Mouse (Mus musculus) spleen, embryonic (tissue): ENCODE measurements around the gene Ryk.
"Not testable (repeated sequence)": the region's sequence is repeated elsewhere in the genome, so short reads cannot be mapped to it uniquely, and the experiment has no call there.

Experiments
- CTCF ChIA-PET: fragments of 350-600 bp; sonication (Branson Sonifier 250); formaldehyde crosslinking; loops from one replicate; lab custom pipeline; 2022; lab: Charles Lee

Ryk gene

GRCm38 (mm10) chr9:102902308-102902707, 67.6 kb downstream of the Ryk start:
- CTCF ChIA-PET = no interaction called here

DNA sequence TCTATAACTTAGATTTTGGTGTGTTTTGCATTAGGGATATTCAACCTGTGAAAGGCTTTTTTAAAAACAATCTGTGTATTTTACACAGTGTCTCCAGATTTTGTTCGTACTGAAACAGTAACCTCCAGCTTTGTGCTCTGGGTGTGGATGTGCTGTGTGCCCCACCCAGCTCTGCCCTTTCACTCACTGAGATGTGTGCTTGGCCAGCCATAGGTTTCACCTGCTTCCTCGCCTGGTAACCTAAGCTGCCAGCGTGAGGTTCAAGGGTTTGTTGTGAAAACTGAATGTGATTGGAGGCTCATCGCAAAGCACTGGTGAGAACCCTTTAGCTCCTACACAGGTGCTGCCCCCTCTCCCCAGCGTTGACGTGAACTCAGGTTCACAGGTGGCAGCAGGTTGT, 70.2 kb downstream of the Ryk start:
- CTCF ChIA-PET = no interaction called here

DNA sequence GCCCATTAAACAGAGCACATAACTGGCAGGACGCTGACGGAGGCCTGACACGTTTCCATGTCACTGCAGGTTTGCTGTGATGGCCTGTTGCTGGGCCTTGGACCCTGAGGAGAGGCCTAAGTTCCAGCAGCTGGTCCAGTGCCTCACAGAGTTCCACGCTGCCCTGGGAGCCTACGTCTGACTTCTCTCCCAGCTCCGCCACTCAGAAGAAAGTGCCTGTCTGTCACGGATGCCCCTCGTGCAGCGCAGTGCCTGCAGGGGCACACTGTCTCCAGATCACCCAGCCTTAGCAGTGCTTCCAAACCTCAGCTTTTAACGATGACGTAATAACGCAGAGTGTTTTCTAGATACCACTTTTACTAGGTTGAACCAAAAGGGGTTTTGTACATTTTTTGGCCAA, 72.1 kb downstream of the Ryk start:
- CTCF ChIA-PET = no interaction called here

GRCm38 (mm10) chr9:102907521-102908246, 73.0 kb downstream of the Ryk start:
- CTCF ChIA-PET = no interaction called here

DNA sequence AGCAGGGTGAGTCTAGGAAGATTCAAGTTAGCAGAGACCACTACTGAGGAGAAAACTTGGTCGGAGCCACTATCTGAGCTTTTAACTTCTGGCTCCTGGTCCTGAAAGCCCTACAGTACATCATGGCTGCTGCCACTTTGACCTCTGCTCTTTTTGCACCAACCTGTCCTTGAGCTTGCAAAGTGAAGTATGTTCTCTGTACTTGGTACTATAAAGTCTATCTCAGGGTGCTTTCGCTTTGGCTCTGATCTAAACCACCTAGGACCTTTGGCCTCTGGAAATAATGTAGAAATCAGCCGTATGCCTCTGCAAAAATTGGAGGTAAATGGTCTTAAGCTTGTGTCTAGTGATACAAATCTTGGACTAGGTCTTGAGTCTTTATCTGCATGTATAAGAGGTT, 76.8 kb downstream of the Ryk start:
- CTCF ChIA-PET = no interaction called here

DNA sequence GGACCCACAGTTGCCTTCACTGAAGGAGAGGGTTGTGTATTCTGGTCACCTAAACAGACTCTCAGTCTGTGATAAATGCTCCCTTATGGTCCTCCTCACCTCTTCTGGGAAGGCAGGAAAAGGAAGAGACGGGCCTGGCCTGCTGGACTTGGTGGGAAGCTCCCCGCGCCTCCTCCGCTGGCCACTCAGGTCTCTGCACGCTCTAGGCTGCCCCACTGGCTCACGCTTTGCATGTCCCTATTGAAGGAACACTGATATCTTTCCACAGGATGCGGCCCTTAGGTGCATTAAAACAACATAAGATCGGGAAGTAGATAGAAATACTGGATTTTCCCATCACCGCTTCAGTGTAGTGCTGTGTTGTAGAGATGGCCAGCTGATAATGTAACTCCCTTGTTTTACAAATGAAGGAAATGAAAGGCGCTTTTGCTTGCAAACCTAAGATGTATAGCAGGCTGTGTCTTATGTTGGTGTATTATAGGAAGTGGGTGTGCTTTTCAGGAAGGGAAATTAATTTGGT, 77.9 kb downstream of the Ryk start:
- CTCF ChIA-PET = no interaction called here

DNA sequence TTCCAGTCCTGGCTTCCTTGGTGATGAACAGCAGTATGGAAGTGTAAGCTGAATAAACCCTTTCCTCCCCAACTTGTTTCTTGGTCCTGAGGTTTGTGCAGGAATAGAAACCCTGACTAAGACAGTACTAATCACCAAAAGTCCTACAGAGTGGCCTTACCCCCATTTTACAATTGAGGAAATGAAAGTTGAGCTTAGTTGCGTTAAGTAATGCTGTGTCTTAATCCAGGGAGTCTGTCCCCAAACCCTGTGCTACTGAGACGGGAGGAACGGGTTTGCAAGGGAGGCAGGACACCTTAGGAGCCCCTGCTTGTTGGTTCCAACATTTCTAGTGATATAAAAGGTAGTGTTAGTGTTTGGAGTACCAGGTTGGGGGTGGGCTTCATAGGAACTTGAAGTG, 78.9 kb downstream of the Ryk start:
- CTCF ChIA-PET = not testable (repeated sequence)

DNA sequence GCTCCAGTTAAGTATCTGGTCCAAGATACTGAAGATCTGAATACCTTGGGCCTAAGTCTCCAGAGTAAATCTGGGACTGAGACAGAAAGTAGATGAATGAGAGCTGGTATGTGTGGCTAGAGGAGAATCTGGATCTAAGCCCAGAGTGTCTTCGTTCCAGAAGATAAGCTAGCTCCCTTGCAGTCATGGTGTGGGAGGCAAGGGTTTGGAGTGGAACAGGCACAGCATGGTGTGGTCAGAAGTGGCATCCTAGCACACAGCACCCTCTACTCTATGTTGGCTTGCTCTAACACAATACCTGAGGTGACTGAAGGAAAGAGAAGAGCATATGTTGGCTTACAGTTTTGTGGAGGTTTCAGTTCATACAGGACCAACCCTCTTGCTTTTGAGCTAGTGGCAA, 79.9 kb downstream of the Ryk start:
- CTCF ChIA-PET = interaction anchor here (0.6 kb wide), 1 partner anchor 324 kb away, joined by 3 read pairs; no protein-coding TSS in a partner anchor

DNA sequence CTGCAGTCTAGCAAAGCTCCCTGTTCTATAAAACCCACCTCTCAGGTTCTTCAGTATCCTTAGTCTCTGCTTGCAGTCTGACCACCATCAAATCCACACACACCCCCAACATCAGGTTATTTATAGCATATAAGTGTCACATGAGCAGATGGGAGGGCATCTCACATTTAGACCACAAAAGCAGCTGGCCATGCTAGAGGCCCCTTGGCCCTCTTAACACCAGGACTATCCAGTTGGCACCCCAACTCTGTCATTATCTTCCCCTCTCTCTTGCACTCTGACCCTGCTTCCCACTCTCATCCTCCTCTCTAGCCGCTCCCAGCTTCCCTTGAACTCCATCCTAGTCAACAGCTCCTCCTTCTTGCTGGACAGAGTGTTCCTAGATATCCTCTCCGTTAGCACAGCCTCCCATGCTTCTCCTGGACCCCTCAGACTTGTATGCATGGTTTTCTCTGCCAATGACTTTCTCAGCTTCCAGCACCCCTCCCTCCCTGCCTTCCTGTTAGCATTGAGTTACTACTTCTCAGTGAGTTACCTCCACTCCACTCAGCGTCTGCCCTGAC, 80.7 kb downstream of the Ryk start:
- CTCF ChIA-PET = interaction anchor here (0.6 kb wide), 1 partner anchor 324 kb away, joined by 3 read pairs; no protein-coding TSS in a partner anchor

- CTCF ChIA-PET = no interaction called here
Measured at GRCm38 (mm10) chr9:102916076-102916475, 81.4 kb downstream of the Ryk start.

DNA sequence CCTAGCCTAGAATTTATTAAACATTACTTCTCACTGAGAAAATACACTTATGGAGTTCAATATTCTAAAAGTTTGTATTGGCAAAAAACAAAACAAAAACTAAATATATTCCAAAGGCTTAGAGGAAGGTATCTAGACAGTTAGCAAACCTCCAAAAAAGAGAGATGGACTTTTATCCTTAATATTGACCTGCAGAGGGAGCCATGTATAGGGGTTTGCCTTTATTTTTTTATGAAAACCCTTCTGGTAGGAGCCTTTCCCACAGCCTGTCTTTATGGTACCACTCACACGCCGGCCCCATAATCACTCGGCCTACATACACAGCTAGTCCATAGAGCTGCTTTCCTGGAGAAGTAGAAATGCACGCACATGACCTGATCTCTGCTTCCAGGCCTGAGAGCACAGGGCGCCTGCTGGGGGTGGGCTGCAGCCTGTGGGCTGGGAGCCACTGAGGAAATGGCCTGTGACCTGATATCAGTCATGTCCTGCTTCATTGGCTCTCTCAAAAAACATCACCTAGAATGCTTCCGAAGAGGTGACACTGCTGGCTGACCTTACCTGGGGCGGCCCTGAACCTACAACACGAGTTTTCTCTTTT, 82.9 kb downstream of the Ryk start:
- CTCF ChIA-PET = no interaction called here

DNA sequence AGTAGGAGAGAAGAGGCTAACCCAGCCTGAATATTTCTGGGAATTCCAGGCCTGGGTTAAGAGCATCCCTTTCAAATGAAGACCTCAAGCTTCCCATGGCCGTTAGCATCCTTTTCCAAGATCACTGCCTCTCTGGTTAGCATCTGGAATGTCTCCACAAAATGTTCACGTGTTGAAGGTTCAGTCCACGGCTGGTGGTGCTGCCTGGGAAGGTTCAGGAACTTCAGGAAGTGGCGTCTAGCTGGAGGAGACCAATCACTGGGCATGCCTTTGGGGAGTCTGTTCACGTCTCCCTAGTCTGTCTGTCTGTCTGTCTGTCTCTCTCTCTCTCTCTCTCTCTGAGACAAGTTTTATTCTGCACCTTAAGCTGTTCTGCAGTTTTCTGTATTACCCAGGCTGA, 84.8 kb downstream of the Ryk start:
- CTCF ChIA-PET = no interaction called here

DNA sequence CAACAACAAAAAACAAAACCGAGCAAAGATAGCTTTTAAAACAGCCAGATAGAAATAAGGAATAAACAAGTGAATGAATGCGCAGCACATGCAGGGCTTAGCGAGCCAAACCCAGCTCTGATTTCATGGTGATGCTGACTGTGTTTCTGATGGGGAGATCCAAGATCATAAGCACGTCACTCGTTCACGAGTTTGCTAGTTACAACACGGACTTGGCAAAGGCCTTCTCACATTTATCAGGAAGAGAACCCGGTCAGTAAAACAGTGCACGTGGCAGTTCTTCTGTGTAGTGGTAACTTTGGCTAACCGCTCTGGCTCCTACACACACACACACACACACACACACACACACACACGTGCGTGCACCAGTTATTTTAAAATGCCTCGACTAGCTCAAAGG, 87.1 kb downstream of the Ryk start:
- CTCF ChIA-PET = no interaction called here

DNA sequence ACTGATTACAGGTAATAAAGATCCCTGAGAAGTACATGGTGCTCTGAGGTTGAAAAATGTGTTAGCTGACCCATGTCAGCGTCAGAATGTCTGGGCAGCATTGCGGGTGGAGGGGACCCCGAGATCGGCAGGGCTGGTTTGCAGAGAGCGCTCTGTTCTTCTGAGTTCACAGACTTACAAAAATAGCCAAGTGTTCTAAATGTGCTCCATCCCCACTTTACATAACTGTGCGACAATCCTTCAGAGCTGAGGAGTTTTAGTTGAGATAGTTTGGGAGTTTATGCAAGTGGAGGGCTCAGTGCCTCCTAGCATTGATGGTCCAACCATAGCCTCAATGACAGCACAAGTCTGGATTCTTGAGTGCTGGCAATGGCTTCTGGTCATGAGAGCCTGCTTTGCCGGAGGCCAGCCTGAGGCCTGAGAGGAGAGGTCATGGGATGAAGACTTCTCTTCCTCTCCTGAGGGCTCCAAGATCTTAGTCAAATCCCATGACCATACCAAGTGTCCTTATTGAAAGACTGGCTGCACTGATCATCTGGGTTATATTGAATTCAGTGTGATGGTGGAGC, 88.2 kb downstream of the Ryk start:
- CTCF ChIA-PET = no interaction called here

GRCm38 (mm10) chr9:102923836-102924235, 89.1 kb downstream of the Ryk start:
- CTCF ChIA-PET = no interaction called here

DNA sequence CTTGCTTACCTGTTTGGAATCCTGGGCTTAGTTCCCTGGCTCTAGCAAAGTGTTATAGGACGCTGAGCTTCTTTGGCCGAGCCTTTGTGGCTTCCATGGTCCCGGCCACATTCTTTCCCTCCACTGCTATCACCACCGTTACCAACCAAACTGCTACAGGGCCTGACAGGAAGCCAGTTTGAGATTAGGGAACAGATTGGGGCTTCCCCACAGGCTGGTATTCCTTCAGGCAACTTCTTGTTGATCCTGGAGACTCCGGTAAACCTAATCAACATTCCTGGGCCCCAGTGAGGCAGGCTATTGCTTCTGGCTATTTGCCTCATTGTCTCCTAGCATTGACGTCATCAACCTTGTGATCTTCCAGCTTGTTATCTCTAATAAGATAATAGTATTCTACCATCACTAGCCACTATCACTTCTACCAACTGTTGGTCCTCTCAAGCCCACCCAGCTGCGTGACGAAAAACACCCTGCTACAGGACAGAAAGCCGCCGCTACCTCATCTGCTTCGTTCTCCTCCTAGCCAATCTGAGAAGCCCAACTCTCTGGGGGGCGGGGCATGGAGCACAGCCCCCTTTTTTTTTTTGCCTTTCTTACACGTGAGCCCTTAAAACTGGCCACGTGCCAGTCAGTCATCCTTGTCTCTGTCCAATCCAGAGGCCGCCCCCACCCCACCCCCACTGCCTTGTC, 90.1 kb downstream of the Ryk start:
- CTCF ChIA-PET = no interaction called here

- CTCF ChIA-PET = no interaction called here
Measured at GRCm38 (mm10) chr9:102926137-102926536, 91.4 kb downstream of the Ryk start.

DNA sequence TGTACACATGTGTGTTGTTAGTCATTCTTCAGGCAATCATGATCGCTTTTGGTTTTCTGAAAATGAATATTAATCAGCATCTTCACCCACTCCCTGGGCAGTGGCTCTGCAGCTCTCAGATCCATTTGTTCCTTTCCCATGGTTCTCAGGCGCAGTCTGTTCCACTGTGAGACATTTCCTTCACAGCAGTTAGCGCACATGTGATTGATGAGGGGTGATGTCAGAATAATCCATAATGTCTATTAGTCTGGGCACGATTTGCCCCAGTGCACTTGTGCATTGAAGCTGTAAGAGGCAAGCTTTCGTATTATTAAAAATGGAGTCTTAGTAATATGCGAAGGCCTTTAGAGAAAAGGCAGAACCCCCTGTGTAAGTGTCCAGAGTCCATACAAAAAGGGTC, 95.1 kb downstream of the Ryk start:
- CTCF ChIA-PET = no interaction called here

- CTCF ChIA-PET = no interaction called here
Measured at GRCm38 (mm10) chr9:102933925-102934721, 99.4 kb downstream of the Ryk start.

- CTCF ChIA-PET = no interaction called here
Measured at GRCm38 (mm10) chr9:102942221-102942620, 107.5 kb downstream of the Ryk start.

DNA sequence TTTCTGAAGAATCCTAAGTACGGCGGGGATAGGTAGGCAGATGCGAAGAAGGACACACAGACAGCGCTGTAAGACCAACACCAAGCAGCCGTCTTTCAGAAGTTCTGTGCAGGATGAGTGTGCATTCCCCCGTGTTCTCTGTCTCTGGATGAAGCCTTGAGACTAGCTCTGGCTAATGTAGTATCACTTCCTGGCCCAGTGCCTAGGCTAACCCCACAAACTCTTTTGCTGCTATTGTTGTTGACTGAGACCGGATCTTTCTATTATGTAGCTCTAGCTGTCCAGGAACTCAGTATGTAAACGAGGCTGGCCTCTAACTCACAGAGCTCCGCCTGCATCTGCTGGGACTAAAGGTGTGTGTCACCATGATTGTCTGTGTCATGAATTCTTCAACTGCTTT, 110.2 kb downstream of the Ryk start:
- CTCF ChIA-PET = no interaction called here
